Mouse (Mus musculus) layer of hippocampus, adult 9-10 months (tissue): ENCODE results near the gene Nedd9.
A peak's percentile ranks its signal among the peaks of the same experiment; 100 is the strongest.
"Not testable (repeated sequence)": the region's sequence is repeated elsewhere in the genome, so short reads cannot be mapped to it uniquely, and the experiment has no call there.

ENCODE experiments used
- DNase-seq: peaks from one replicate; pipeline ENCODE4 v3.0.0; 2022; ENCODE audit warnings: low spot score

The Nedd9 gene

GRCm38 (mm10) chr13:41372555-41373460 is 114.4 kb downstream of the Nedd9 start:
- no peak for DNase-seq

GRCm38 (mm10) chr13:41371547-41371946 is 115.6 kb downstream of the Nedd9 start:
- DNase-seq: no peak

DNA sequence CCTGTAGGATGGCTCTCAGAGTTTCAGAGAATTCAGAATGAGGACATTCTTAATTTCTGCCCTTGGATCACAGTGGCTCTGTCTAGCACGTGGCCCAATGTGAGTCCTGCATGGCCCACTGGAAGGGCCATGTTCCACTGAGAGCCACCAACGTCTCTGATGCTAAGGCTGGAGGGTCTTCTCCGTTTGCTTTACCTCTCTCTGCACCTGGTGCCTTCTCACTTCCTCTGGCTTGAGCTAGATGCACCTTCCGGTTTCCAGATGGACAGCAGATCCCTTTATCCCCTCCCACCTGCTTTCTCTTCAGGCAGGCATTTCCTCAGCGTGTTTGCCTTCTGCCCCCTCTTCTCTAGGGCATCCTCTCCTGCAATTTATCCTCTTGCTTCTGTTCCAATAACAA is 118.5 kb downstream of the Nedd9 start:
- no peak for DNase-seq

DNA sequence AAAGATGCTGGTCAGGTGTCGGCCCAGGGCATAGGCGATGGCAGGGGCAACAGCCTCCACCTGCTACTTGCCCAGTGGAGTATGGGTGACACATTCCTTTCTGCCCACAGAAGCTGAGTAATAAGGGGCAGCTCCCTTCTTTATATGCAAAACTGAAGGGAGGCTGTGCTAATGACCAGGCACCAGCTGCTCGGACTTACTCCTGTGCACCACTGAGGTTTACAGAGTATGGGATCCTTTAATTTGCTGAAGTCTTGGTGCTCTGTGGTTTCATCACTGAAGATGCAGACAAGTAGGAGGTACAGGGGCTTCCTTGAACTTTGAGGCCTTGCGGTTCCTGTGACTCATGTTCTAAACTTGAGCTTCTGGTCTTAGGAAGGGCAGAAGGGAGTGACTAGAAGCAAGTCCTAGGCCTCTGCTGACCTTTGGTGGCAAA is 120.0 kb downstream of the Nedd9 start:
- DNase-seq: no peak

- not testable (repeated sequence) for DNase-seq
Measured at GRCm38 (mm10) chr13:41366609-41367008, 120.6 kb downstream of the Nedd9 start.

DNA sequence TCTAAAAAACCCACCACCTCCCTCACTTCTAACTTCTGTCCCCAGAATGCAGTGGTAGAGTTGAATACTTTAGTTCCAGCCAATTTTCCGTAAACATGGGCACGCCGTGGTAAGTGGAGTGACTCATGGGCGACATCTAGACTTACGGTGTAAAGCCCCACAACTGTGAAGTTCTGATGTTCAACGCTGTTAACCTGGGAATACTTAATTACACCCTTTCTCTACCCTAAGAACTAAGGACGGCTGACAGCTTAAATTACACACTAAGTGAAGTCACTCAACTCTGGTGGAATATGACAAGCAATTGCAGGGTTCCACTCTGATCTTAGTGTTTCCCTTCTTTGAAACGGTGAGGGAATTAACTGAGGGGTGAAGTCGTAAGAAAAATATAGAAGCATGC is 122.9 kb downstream of the Nedd9 start:
- no peak for DNase-seq

DNA sequence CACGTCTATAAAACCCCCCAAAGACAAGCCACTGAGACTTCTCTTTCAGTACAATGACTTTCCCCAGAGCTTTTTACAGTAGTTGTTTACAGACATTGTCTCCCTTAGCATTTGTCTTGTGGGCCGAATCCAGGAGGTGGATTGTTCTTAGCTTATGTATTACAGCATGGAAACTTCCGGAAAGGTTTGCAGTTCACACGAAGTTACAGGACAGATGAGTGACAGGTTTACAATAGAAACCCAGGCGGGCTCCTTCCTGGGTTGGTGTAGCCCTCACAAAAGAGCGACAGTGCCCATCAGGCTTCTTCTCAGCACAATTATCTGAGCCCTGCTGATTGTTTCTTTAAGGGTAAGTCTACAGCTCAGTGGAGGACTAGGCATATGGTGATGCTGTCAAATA is 124.3 kb downstream of the Nedd9 start:
- DNase-seq: no peak

DNA sequence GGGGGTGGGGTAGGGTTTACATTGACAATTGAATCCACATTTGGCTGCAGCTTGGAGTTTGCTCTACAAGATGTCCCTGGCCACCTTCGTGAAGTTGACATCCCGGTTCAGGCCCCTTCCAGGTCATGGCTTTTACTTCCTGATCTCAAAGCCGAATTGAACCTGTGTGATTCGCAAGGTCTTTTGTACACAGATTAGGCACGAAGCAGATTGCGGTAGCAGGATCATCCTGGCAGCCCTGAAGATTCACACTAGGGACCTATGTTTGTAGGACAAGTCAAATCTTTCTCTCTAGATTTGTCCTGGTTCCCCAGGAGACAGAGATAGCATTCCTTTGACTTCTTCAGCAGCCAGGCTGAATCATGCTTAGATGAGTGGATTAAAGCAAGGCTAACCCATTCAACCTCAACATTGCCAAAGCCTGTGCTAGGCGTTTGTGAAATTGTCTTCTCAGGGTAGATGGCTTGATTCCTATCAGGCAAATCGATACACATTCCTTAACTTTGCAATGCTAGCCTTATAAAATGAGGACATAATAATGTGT is 126.8 kb downstream of the Nedd9 start:
- DNase-seq: no peak

GRCm38 (mm10) chr13:41359330-41360215 is 127.6 kb downstream of the Nedd9 start:
- DNase-seq: no peak

DNA sequence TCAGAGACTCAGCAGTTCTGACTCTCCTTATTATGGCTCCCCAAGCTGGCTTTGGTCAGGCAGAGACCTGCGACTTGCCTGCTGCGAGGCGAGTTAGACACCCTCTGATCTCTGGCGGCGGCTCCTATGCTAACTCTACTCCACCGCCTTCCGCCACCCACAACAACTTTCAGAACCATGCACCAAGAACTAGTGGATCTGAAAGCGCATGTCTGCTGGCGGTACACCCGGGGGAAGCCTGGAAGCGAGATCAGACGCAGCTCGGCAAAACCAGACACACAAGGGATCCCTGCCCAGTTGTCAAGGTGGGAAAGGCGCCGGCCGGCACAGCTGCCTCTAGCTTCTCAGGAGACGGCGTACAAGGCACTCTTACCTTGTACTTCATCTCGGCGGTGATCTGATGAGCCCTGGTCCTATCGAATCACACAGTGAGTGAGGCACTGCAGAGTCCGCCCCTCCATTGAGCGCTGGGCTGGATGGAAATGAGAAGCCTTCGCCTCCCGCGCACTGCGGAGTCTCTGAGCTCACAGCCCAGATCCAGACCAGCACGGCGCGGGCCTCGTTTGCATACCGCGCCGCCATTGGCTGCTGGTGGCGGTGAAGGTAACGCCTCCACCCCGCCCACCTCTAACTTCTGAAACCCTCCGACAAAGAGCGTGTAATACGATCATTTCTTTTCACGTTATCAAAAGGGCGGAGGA is 128.5 kb downstream of the Nedd9 start:
- peak; percentile 87 for DNase-seq

GRCm38 (mm10) chr13:41358009-41358408 is 129.2 kb downstream of the Nedd9 start:
- DNase-seq: no peak

DNA sequence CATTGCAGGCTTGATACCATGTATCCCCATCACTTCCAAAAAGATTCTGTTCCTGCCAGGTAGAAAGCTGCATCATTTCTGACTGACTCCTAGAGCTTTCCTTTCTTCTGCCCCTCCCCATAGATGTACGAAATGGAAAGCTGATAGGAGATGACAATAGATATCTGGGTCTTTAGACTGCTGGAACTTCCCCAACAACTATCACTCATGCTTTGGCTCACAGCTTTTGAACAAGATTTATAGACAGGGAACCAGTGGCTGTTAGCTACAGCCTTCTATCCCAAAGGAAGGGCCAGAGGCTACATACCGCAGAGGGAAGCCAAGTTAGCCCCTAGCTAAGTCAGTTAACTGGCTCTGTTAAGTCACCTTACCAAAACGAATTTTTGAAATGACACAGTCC is 129.6 kb downstream of the Nedd9 start:
- DNase-seq: no peak

GRCm38 (mm10) chr13:41357161-41357560 is 130.0 kb downstream of the Nedd9 start:
- no peak for DNase-seq

GRCm38 (mm10) chr13:41355552-41355951 is 131.6 kb downstream of the Nedd9 start:
- no peak for DNase-seq

DNA sequence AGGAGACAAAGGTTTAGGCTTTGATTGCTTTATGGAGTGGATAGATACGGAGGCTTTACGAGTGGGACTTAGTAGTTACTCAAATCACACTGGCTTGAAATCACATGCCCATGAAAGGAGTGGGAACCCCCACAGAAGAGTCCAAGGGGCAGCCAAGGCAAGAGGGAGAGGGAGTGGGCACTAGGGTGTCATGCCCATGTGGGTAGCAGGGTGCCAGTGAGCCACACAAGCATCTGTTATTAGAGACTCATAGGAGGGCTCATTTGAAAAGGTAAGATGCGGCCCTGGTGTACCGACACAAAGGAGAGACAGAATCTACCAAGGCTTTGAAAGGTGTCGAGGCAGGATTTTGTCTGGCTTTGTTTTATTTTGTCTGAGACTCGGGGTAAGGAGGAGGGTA is 132.6 kb downstream of the Nedd9 start:
- no peak for DNase-seq

GRCm38 (mm10) chr13:41353676-41354075 is 133.5 kb downstream of the Nedd9 start:
- no peak for DNase-seq

GRCm38 (mm10) chr13:41352352-41352751 is 134.8 kb downstream of the Nedd9 start:
- no peak for DNase-seq

- no peak for DNase-seq
Measured at GRCm38 (mm10) chr13:41350589-41350988, 136.6 kb downstream of the Nedd9 start.

DNA sequence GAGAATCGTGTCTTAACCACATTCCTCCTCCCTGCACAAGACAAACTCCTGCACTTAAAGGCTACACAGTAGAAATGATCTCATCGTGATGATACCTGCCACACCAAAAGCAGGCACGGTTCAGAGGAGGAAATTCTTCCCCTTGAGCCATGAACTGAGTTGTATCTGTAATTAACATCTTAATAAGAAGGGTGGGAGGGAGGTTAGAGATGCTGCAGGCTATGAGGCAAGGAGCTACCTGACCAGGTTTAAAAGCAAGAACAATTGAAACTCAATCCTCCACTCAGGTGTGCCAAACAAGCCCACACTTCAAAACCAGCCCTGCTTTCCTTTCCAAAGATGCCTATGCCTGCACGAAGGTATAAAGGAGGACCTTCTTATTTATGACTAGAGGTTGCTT is 137.4 kb downstream of the Nedd9 start:
- DNase-seq: no peak

GRCm38 (mm10) chr13:41345756-41346155 is 141.4 kb downstream of the Nedd9 start:
- no peak for DNase-seq

GRCm38 (mm10) chr13:41345306-41345705 is 141.9 kb downstream of the Nedd9 start:
- DNase-seq: no peak

DNA sequence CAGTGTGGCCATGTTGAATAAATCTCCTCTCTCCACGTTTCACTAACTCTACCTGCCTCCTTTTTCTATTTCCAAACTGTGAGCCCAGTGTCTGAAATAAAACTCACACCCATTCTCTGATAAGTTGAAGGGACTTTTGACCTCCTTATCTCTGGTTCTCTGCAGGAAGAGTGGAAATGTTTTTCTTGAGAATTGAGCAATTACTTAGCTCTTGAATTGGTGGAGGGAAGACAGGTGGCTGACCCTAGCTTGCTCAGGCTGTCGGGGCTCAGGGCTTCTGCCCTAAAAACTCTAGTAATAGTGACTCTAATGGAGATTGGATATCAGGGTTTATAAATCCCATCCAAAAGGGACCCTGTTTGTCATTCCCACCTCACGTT is 143.3 kb downstream of the Nedd9 start:
- DNase-seq: no peak
